Mouse (Mus musculus) midbrain, embryonic 14.5 days (tissue): ENCODE measurements around the gene Spice1. TPM values are rescaled to one million over a fixed set of nuclear protein-coding genes. Genes with fewer than 3 reads are reported as not detected.
A peak's percentile ranks its signal among the peaks of the same experiment; 100 is the strongest.

Experiments used
- ATAC-seq: fragments of 200-750 bp; cut with Nextera tagmentation; 2 replicates; pipeline ENCODE4 v1.8.0; 2017; ENCODE audit warnings: moderate number of reproducible peaks, moderate library complexity; ENCODE audit not compliant: low FRiP score, low TSS enrichment
- DNase-seq: peaks from one replicate; pipeline ENCODE4 v3.0.0-alpha.2; 2015
- H3K27ac ChIP-seq: fragments of 300-500 bp; sonication (generic); replicated peaks from 2 replicates; pipeline ENCODE4 v1.5.1; 2014; ENCODE audit warnings: mild to moderate bottlenecking, low read depth, low read length, moderate library complexity
- H3K27me3 ChIP-seq: fragments of 300-500 bp; sonication (generic); 2 replicates; pipeline ENCODE4 v1.6.1; 2014; ENCODE audit warnings: low read length, control low read depth, mixed read lengths; ENCODE audit not compliant: control insufficient read depth, insufficient read depth
- H3K36me3 ChIP-seq: fragments of 300-500 bp; sonication (generic); 2 replicates; pipeline ENCODE4 v1.6.1; 2014; ENCODE audit warnings: low read length, control low read depth; ENCODE audit not compliant: control insufficient read depth, insufficient read depth
- H3K4me1 ChIP-seq: fragments of 300-500 bp; sonication (generic); 2 replicates; pipeline ENCODE4 v1.6.1; 2014; ENCODE audit warnings: mild to moderate bottlenecking, antibody characterized with exemption, low read length, control low read depth; ENCODE audit not compliant: control insufficient read depth, insufficient read depth
- H3K4me2 ChIP-seq: fragments of 300-500 bp; sonication (generic); 2 replicates; pipeline ENCODE4 v1.6.1; 2014; ENCODE audit warnings: mild to moderate bottlenecking, low read length, moderate library complexity
- H3K4me3 ChIP-seq: fragments of 300-500 bp; sonication (generic); replicated peaks from 2 replicates; pipeline ENCODE4 v1.5.1; 2014; ENCODE audit warnings: low read depth, low read length
- H3K9ac ChIP-seq: fragments of 300-500 bp; sonication (generic); replicated peaks from 2 replicates; pipeline ENCODE4 v1.6.1; 2014; ENCODE audit warnings: mild to moderate bottlenecking, low read length, moderate library complexity
- H3K9me3 ChIP-seq: fragments of 300-500 bp; sonication (generic); 2 replicates; pipeline ENCODE4 v1.6.1; 2016; ENCODE audit warnings: low read length, control low read depth, mixed read lengths; ENCODE audit not compliant: control insufficient read depth
- WGBS: fragments of 180-500 bp; shearing (Covaris S2); extraction: QIAGEN DNeasy Blood & Tissue Kit; methylation state at CpG from one replicate; pipeline ENCODE4 v1.1.7; 2014; 5-methylcytosine and 5-hydroxymethylcytosine counted together
- polyA plus RNA-seq: library from polyadenylated mRNA; unstranded; fragments of >200 nt; fragmentation: Nextera tagmentation; extraction: Ambion mirVana; gene quantifications from 2 replicates; pipeline ENCODE4 v1.2.1, GENCODE M21; 2014

Spice1 gene
- polyA plus RNA-seq, 1 experiment from 2014 or later = 16.6 TPM

GRCm38 (mm10) chr16:44356291-44356690 is 9.4 kb downstream of the Spice1 start:
- H3K4me2 ChIP-seq = no peak overlapping the region
- no peaks in the 10 kb centered on the region for H3K9me3 ChIP-seq
- no peaks in the 10 kb centered on the region for H3K36me3 ChIP-seq
- no peak overlapping the region for H3K4me3 ChIP-seq
- H3K27ac ChIP-seq = no peak overlapping the region
- WGBS = 77% methylated on average over 7 of the region's 7 CpGs
- H3K4me1 ChIP-seq = no peaks in the 10 kb centered on the region
- no peak for ATAC-seq
- no peak overlapping the region for H3K9ac ChIP-seq
- H3K27me3 ChIP-seq = no peaks in the 10 kb centered on the region
- no peak for DNase-seq

- 76% methylated on average over 4 of the region's 4 CpGs for WGBS
- DNase-seq (no peak), ATAC-seq (no peak)
- Histone ChIP-seq H3K4me1 (no peaks in the 10 kb centered on the region), H3K4me2 (no peak overlapping the region), H3K9me3 (no peaks in the 10 kb centered on the region), H3K9ac (no peak overlapping the region), H3K27ac (no peak overlapping the region), H3K4me3 (no peak overlapping the region), H3K27me3 (no peaks in the 10 kb centered on the region), H3K36me3 (no peaks in the 10 kb centered on the region)
These were observed 10.8 kb downstream of the Spice1 start for GRCm38 (mm10) chr16:44357571-44358268.

GRCm38 (mm10) chr16:44361921-44362890 is 15.3 kb downstream of the Spice1 start:
- DNase-seq (peak; percentile 75), ATAC-seq (no peak)
- Histone ChIP-seq H3K36me3 (peaks cover 3% of the 10 kb centered on the region), H3K4me2 (no peak overlapping the region), H3K4me1 (no peaks in the 10 kb centered on the region), H3K9ac (no peak overlapping the region), H3K9me3 (no peaks in the 10 kb centered on the region), H3K27me3 (no peaks in the 10 kb centered on the region), H3K27ac (no peak overlapping the region), H3K4me3 (no peak overlapping the region)
- WGBS = 89% methylated on average over 10 of the region's 10 CpGs

GRCm38 (mm10) chr16:44365522-44365921 is 18.6 kb downstream of the Spice1 start:
- H3K36me3 ChIP-seq = peaks cover 10% of the 10 kb centered on the region
- H3K9me3 ChIP-seq = no peaks in the 10 kb centered on the region
- H3K4me3 ChIP-seq = no peak overlapping the region
- no peak overlapping the region for H3K27ac ChIP-seq
- DNase-seq (no peak), ATAC-seq (no peak)
- no peak overlapping the region for H3K9ac ChIP-seq
- H3K4me2 ChIP-seq = no peak overlapping the region
- no peaks in the 10 kb centered on the region for H3K4me1 ChIP-seq
- WGBS = 95% methylated on average over 7 of the region's 7 CpGs
- H3K27me3 ChIP-seq = no peaks in the 10 kb centered on the region

GRCm38 (mm10) chr16:44375459-44375858 is 28.5 kb downstream of the Spice1 start:
- Histone ChIP-seq H3K9ac (no peak overlapping the region), H3K36me3 (peaks cover 20% of the 10 kb centered on the region), H3K4me2 (no peak overlapping the region), H3K27ac (no peak overlapping the region), H3K9me3 (no peaks in the 10 kb centered on the region), H3K4me3 (no peak overlapping the region), H3K4me1 (no peaks in the 10 kb centered on the region), H3K27me3 (no peaks in the 10 kb centered on the region)
- no peak for DNase-seq
- no peak for ATAC-seq
- 94% methylated on average over 4 of the region's 4 CpGs for WGBS

- no peak overlapping the region for H3K4me3 ChIP-seq
- no peaks in the 10 kb centered on the region for H3K9me3 ChIP-seq
- no peak overlapping the region for H3K4me2 ChIP-seq
- no peaks in the 10 kb centered on the region for H3K27me3 ChIP-seq
- H3K9ac ChIP-seq = no peak overlapping the region
- H3K27ac ChIP-seq = no peak overlapping the region
- DNase-seq (no peak), ATAC-seq (no peak)
- H3K4me1 ChIP-seq = peaks cover 4% of the 10 kb centered on the region; the same call in 1 of the 2 replicates
- WGBS = 73% methylated on average over 4 of the region's 4 CpGs
- H3K36me3 ChIP-seq = peaks cover 5% of the 10 kb centered on the region
These were observed 33.1 kb downstream of the Spice1 start for GRCm38 (mm10) chr16:44380006-44380405.

- no peak overlapping the region for H3K4me3 ChIP-seq
- H3K4me2 ChIP-seq = no peak overlapping the region
- 12% methylated on average over 5 of the region's 5 CpGs for WGBS
- ATAC-seq = no peak
- peaks cover 5% of the 10 kb centered on the region for H3K36me3 ChIP-seq
- H3K27me3 ChIP-seq = no peaks in the 10 kb centered on the region
- H3K9ac ChIP-seq = no peak overlapping the region
- H3K27ac ChIP-seq = no peak overlapping the region
- H3K4me1 ChIP-seq = peaks cover 4% of the 10 kb centered on the region; the same call in 1 of the 2 replicates
- peak; percentile 42 for DNase-seq
- no peaks in the 10 kb centered on the region for H3K9me3 ChIP-seq
These were observed 34.7 kb downstream of the Spice1 start for GRCm38 (mm10) chr16:44381578-44381977.

- peaks cover 9% of the 10 kb centered on the region for H3K36me3 ChIP-seq
- peaks cover 4% of the 10 kb centered on the region; the same call in 1 of the 2 replicates for H3K4me1 ChIP-seq
- ATAC-seq (peak; percentile 57; the same call in 1 of the 2 replicates), DNase-seq (peak; percentile 61)
- WGBS = 12% methylated on average over 2 of the region's 2 CpGs
- no peak overlapping the region for H3K4me3 ChIP-seq
- no peak overlapping the region for H3K9ac ChIP-seq
- H3K9me3 ChIP-seq = no peaks in the 10 kb centered on the region
- no peak overlapping the region for H3K4me2 ChIP-seq
- H3K27ac ChIP-seq = no peak overlapping the region; the same call in 1 of the 2 replicates
- no peaks in the 10 kb centered on the region for H3K27me3 ChIP-seq
These were observed 36.6 kb downstream of the Spice1 start for GRCm38 (mm10) chr16:44383549-44383948.
